Mouse (Mus musculus) cerebellum, postnatal 14 days (tissue): ENCODE data around the gene Ptgdr2.

Experiments
- DNase-seq, 2 experiments: peaks; one replicate each; pipeline ENCODE4 v3.0.0; 2021; ENCODE audit warnings: mixed read lengths in 2 of 2

The Ptgdr2 gene

GRCm38 (mm10) chr19:10937110-10937563 lies at the start of gene Ptgdr2:
Ptgdr2 (plus strand) TSS chr19:10937160.
- DNase-seq, result no peak

GRCm38 (mm10) chr19:10892201-10892600 lies 44.8 kb upstream of the Ptgdr2 start:
- DNase-seq, result no peak

GRCm38 (mm10) chr19:10895016-10895528 lies 41.9 kb upstream of the Ptgdr2 start, which contains the start of gene Prpf19:
Prpf19 (plus strand) TSS chr19:10895231.
- DNase-seq, result peak; percentile 99 to 100

GRCm38 (mm10) chr19:10895708-10896107 lies 41.3 kb upstream of the Ptgdr2 start:
- DNase-seq, result no peak

- DNase-seq, result no peak
Observed at GRCm38 (mm10) chr19:10896849-10897248, 40.1 kb upstream of the Ptgdr2 start.

GRCm38 (mm10) chr19:10897491-10897890 lies 39.5 kb upstream of the Ptgdr2 start:
- DNase-seq, result no peak

- peak in 1 of 2 experiments; percentile 41 for DNase-seq
Observed at GRCm38 (mm10) chr19:10900315-10900714, 36.6 kb upstream of the Ptgdr2 start.

- no peak for DNase-seq
Observed at GRCm38 (mm10) chr19:10901046-10901445, 35.9 kb upstream of the Ptgdr2 start.

- no peak for DNase-seq
Observed at GRCm38 (mm10) chr19:10904512-10904911, 32.4 kb upstream of the Ptgdr2 start.

- no peak for DNase-seq
Observed at GRCm38 (mm10) chr19:10904927-10905727, 31.8 kb upstream of the Ptgdr2 start.

- DNase-seq, result no peak
Observed at GRCm38 (mm10) chr19:10905728-10906000, 31.3 kb upstream of the Ptgdr2 start.

GRCm38 (mm10) chr19:10907891-10908290 lies 29.1 kb upstream of the Ptgdr2 start:
- DNase-seq, result peak; percentile 71 to 83

- no peak for DNase-seq
Observed at GRCm38 (mm10) chr19:10909087-10909721, 27.8 kb upstream of the Ptgdr2 start.

GRCm38 (mm10) chr19:10914291-10914690 lies 22.7 kb upstream of the Ptgdr2 start:
- no peak for DNase-seq

GRCm38 (mm10) chr19:10914870-10915269 lies 22.1 kb upstream of the Ptgdr2 start:
- DNase-seq, result no peak

GRCm38 (mm10) chr19:10916506-10916905 lies 20.5 kb upstream of the Ptgdr2 start:
- no peak for DNase-seq

- DNase-seq, result peak; percentile 56 to 66
Observed at GRCm38 (mm10) chr19:10918321-10918991, 18.5 kb upstream of the Ptgdr2 start.

GRCm38 (mm10) chr19:10920532-10920931 lies 16.4 kb upstream of the Ptgdr2 start, which contains the start of gene Zp1:
Zp1 (minus strand) TSS chr19:10920632.
- no peak for DNase-seq

GRCm38 (mm10) chr19:10921058-10921457 lies 15.9 kb upstream of the Ptgdr2 start:
- no peak for DNase-seq

GRCm38 (mm10) chr19:10924220-10924619 lies 12.7 kb upstream of the Ptgdr2 start:
- DNase-seq, result no peak

- DNase-seq, result no peak
Observed at GRCm38 (mm10) chr19:10926123-10926621, 10.8 kb upstream of the Ptgdr2 start.

GRCm38 (mm10) chr19:10926666-10927065 lies 10.3 kb upstream of the Ptgdr2 start:
- DNase-seq, result no peak

- DNase-seq, result no peak
Observed at GRCm38 (mm10) chr19:10930641-10931040, 6.3 kb upstream of the Ptgdr2 start.
